Mouse (Mus musculus) adrenal gland, adult (tissue): ENCODE data around the gene Rnf180.

Experiments used
- DNase-seq, 2 experiments: peaks; one replicate each; pipeline ENCODE4 v3.0.0; 2022 to 2023; ENCODE audit warnings: low spot score in 1 of 2; ENCODE audit not compliant: inconsistent age in 2 of 2

Rnf180 gene

GRCm38 (mm10) chr13:105132776-105133175, 161.8 kb downstream of the Rnf180 start:
- no peak for DNase-seq

GRCm38 (mm10) chr13:105132370-105132769, 162.2 kb downstream of the Rnf180 start:
- no peak for DNase-seq

- no peak for DNase-seq
Measured at GRCm38 (mm10) chr13:105130080-105130479, 164.5 kb downstream of the Rnf180 start.

GRCm38 (mm10) chr13:105122092-105122491, 172.5 kb downstream of the Rnf180 start:
- DNase-seq: no peak

GRCm38 (mm10) chr13:105121617-105122016, 173.0 kb downstream of the Rnf180 start:
- DNase-seq: no peak

GRCm38 (mm10) chr13:105111599-105111998, 183.0 kb downstream of the Rnf180 start:
- no peak for DNase-seq

GRCm38 (mm10) chr13:105104385-105104784, 190.2 kb downstream of the Rnf180 start:
- no peak for DNase-seq

GRCm38 (mm10) chr13:105100705-105101104, 193.9 kb downstream of the Rnf180 start:
- DNase-seq: no peak

- DNase-seq: no peak
Measured at GRCm38 (mm10) chr13:105096316-105096715, 198.3 kb downstream of the Rnf180 start.

GRCm38 (mm10) chr13:105089276-105089675, 205.3 kb downstream of the Rnf180 start:
- no peak for DNase-seq

- no peak for DNase-seq
Measured at GRCm38 (mm10) chr13:105081862-105082261, 212.8 kb downstream of the Rnf180 start, which contains the start of gene 4933425L06Rik. 4933425L06Rik (plus strand) TSS chr13:105082122.
